Mouse (Mus musculus) cerebellum, adult 2 months (tissue): ENCODE results near the gene Timp2.

Source experiments
- CTCF ChIP-seq: fragments of 200-500 bp; IDR thresholded peaks from 2 replicates; pipeline ENCODE4 v1.5.1; 2011; ENCODE audit warnings: low read depth, mild to moderate bottlenecking, control low read depth, low read length, moderate library complexity, borderline replicate concordance; ENCODE audit not compliant: insufficient read depth
- POLR2A ChIP-seq: fragments of 200-500 bp; IDR thresholded peaks from 2 replicates; pipeline ENCODE4 v1.6.1; 2011; ENCODE audit warnings: low read length, control low read depth, borderline replicate concordance; ENCODE audit not compliant: insufficient read depth

- TF ChIP-seq CTCF = no peak
- TF ChIP-seq POLR2A = no peak
These were observed 39.0 kb upstream of the Timp2 start for GRCm38 (mm10) chr11:118394538-118394937.
